Mouse (Mus musculus): ENCODE results near the gene Olfr324.

DNA sequence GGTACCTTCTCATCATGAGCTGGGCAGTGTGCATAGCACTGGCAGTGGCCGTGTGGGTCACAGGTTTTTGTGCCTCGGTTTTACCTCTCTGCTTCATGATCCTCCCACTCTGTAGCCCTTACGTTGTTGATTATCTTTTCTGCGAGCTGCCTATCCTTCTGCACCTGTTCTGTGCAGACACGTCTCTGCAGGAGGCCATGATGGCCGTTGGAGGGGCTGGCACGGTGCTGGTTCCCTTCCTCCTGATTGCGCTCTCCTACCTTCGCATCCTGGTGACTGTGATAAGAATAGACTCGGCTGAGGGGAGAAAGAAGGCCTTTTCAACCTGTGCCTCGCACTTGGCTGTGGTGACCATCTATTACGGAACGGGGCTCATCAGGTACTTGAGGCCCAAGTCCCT lies 2.9 kb downstream of the Olfr324 start:
- TF ChIP-seq CTCF (IDR thresholded peaks at IDR 0.05; ENCODE audit: borderline replicate concordance, insufficient read depth, low read length) (no peak), POLR2A (IDR thresholded peaks at IDR 0.05; ENCODE audit: low read depth, low read length) (no peak)

Data from embryonic fibroblast, embryonic 13.5 days (primary cell).